Mouse (Mus musculus): ENCODE data around the gene Cxcr5.

GRCm38 (mm10) chr9:44515891-44516290, 45.8 kb downstream of the Cxcr5 start:
- TF ChIP-seq CTCF (IDR thresholded peaks at IDR 0.05; ENCODE audit: insufficient read depth, low read depth, low read length) (no peak), POLR2A (IDR thresholded peaks at IDR 0.05; ENCODE audit: insufficient read depth, low read depth, low read length) (no peak)

Data from olfactory bulb, adult 2 months (tissue).